Mouse (Mus musculus) hematopoietic stem cell, adult 5-6 weeks (primary cell): ENCODE measurements at regions not wholly inside any gene's neighbourhood (a gene's known extent, or its start where the extent isn't known, plus 50 kb on each side); places are given as distances from the start of the nearest gene placed in this dataset.
A peak's percentile ranks its signal among the peaks of the same experiment; 100 is the strongest.

ENCODE experiments used
- ATAC-seq, 2 experiments: fragments of 125-278 bp in 1 of 2; replicated peaks in 1 of 2; 2 replicates each; pipeline ENCODE4 v1.8.0; 2016 to 2017; ENCODE audit warnings: inconsistent platforms in 2 of 2, mild to moderate bottlenecking in 2 of 2, moderate number of reproducible peaks in 2 of 2, low read depth in 1 of 2, moderate TSS enrichment in 1 of 2; ENCODE audit not compliant: low FRiP score in 2 of 2, poor library complexity in 2 of 2, severe bottlenecking in 2 of 2, insufficient read depth in 1 of 2, low TSS enrichment in 1 of 2

- ATAC-seq, result peak; percentile 42 to 74
These were observed 354.3 kb upstream of the Gm10295 start for GRCm38 (mm10) chr7:71705426-71706050.

- ATAC-seq, result no peak
These were observed 353.5 kb upstream of the Gm10295 start for GRCm38 (mm10) chr7:71704661-71705240.
